Mouse (Mus musculus) spleen, adult 18-20 months (tissue): ENCODE results near the gene Caln1.
"Not testable (repeated sequence)": the region's sequence is repeated elsewhere in the genome, so short reads cannot be mapped to it uniquely, and the experiment has no call there.

Source experiments
- DNase-seq, 2 experiments: peaks; one replicate each; pipeline ENCODE4 v3.0.0; 2022; ENCODE audit warnings: mixed read lengths in 2 of 2

Gene Caln1

GRCm38 (mm10) chr5:130563146-130563545 lies 193.9 kb downstream of the Caln1 start:
- no peak for DNase-seq

- DNase-seq: no peak
These were observed 196.7 kb downstream of the Caln1 start for GRCm38 (mm10) chr5:130566002-130566401.

- DNase-seq: no peak
These were observed 208.3 kb downstream of the Caln1 start for GRCm38 (mm10) chr5:130577581-130577980.

- no peak for DNase-seq
These were observed 214.8 kb downstream of the Caln1 start for GRCm38 (mm10) chr5:130584042-130584441.

- no peak for DNase-seq
These were observed 217.0 kb downstream of the Caln1 start for GRCm38 (mm10) chr5:130586257-130586656.

- DNase-seq: no peak
These were observed 227.3 kb downstream of the Caln1 start for GRCm38 (mm10) chr5:130596541-130596940.

- no peak for DNase-seq
These were observed 244.4 kb downstream of the Caln1 start for GRCm38 (mm10) chr5:130613657-130614056.

GRCm38 (mm10) chr5:130614209-130614608 lies 245.0 kb downstream of the Caln1 start:
- no peak for DNase-seq

GRCm38 (mm10) chr5:130620060-130620459 lies 250.8 kb downstream of the Caln1 start:
- no peak for DNase-seq

- no peak for DNase-seq
These were observed 254.0 kb downstream of the Caln1 start for GRCm38 (mm10) chr5:130623206-130623605.

GRCm38 (mm10) chr5:130627800-130628199 lies 258.5 kb downstream of the Caln1 start:
- no peak for DNase-seq

- DNase-seq: no peak
These were observed 266.1 kb downstream of the Caln1 start for GRCm38 (mm10) chr5:130635397-130635796.

GRCm38 (mm10) chr5:130641881-130642280 lies 272.6 kb downstream of the Caln1 start:
- DNase-seq: no peak

- DNase-seq: not testable (repeated sequence)
These were observed 276.9 kb downstream of the Caln1 start for GRCm38 (mm10) chr5:130646126-130646525.

GRCm38 (mm10) chr5:130658141-130658540 lies 288.9 kb downstream of the Caln1 start:
- DNase-seq: no peak

GRCm38 (mm10) chr5:130666091-130666490 lies 296.8 kb downstream of the Caln1 start:
- no peak for DNase-seq

GRCm38 (mm10) chr5:130672588-130672987 lies 303.3 kb downstream of the Caln1 start:
- DNase-seq: no peak

- DNase-seq: no peak
These were observed 303.8 kb downstream of the Caln1 start for GRCm38 (mm10) chr5:130673092-130673491.

- DNase-seq: no peak
These were observed 308.6 kb downstream of the Caln1 start for GRCm38 (mm10) chr5:130677895-130678294.

GRCm38 (mm10) chr5:130685911-130686658 lies 316.8 kb downstream of the Caln1 start:
- DNase-seq: no peak

- DNase-seq: no peak
These were observed 319.3 kb downstream of the Caln1 start for GRCm38 (mm10) chr5:130688385-130689138.

GRCm38 (mm10) chr5:130691349-130691748 lies 322.1 kb downstream of the Caln1 start:
- DNase-seq: no peak

GRCm38 (mm10) chr5:130699476-130699875 lies 330.2 kb downstream of the Caln1 start:
- no peak for DNase-seq

- no peak for DNase-seq
These were observed 332.5 kb downstream of the Caln1 start for GRCm38 (mm10) chr5:130701777-130702176.
